ENCODE assay signal across 11 mouse cellular contexts in genomic region chr9:60054951-60055350, GRCm38 (mm10).
A peak's percentile ranks its signal among the peaks of the same experiment; 100 is the strongest.
DNase-seq lines count a peak whose midpoint lies in the region.
"Had no signal": no experiment of that assay in that cellular context is flagged by ENCODE, and none has a peak within 500 bp of the region (broad histone marks: within the 10 kb centered on the region; RNA-seq: fewer than 3 reads in every experiment).

No protein-coding gene starts in this region.

- DNase-seq in kidney, postnatal 14 days = peak; percentile 15
- DNase-seq in kidney, postnatal 10 days = no peak
- peak; percentile 6 to 13 for DNase-seq in frontal cortex, postnatal 25 days (ENCODE audit: low spot score in 2 of 2)
- DNase-seq in layer of hippocampus, postnatal 36 days = peak; percentile 31 to 39
- DNase-seq in right cerebral cortex, postnatal 36 days (ENCODE audit: low spot score in 2 of 2) = peak; percentile 37 to 66
- no peak for DNase-seq in embryo, embryonic 9.5 days (ENCODE audit: extremely low spot score)
- no peak for DNase-seq in gastrocnemius, adult 18-20 months (ENCODE audit: low spot score)
- DNase-seq: adrenal gland, postnatal 36 days; cerebellum, adult 9-11 months; gastrocnemius, postnatal 14 days; thymus, postnatal 4 days had no signal

Comparison
In these comparisons a context has a peak if more than half of its experiments do, and no peak if none do; other contexts are left out.
1. DNase-seq: peak in kidney, postnatal 14 days (single experiment), frontal cortex, postnatal 25 days (2 of 2), layer of hippocampus, postnatal 36 days (2 of 2) and right cerebral cortex, postnatal 36 days (2 of 2); none in kidney, postnatal 10 days (single experiment), embryo, embryonic 9.5 days (single experiment) and gastrocnemius, adult 18-20 months (single experiment).